Mouse (Mus musculus) stomach, embryonic 14.5 days (tissue): ENCODE data around the gene Oxsr1. TPM values are rescaled to one million over a fixed set of nuclear protein-coding genes. Genes with fewer than 3 reads are reported as not detected.

ENCODE experiments used
- ATAC-seq: fragments of 200-750 bp; cut with Nextera tagmentation; 2 replicates; pipeline ENCODE4 v1.8.0; 2017; ENCODE audit warnings: low read depth, moderate TSS enrichment; ENCODE audit not compliant: insufficient number of reproducible peaks, insufficient read depth, low FRiP score
- H3K27ac ChIP-seq: fragments of 300-500 bp; sonication (generic); 2 replicates; pipeline ENCODE4 v1.5.1; 2014; ENCODE audit warnings: mild to moderate bottlenecking, low read length, moderate library complexity, mixed read lengths
- H3K27me3 ChIP-seq: fragments of 300-500 bp; sonication (generic); 2 replicates; pipeline ENCODE4 v1.6.1; 2014; ENCODE audit warnings: low read length, control low read depth, mixed read lengths; ENCODE audit not compliant: control insufficient read depth, insufficient read depth
- H3K36me3 ChIP-seq: fragments of 300-500 bp; sonication (generic); 2 replicates; pipeline ENCODE4 v1.6.1; 2014; ENCODE audit warnings: mild to moderate bottlenecking, control low read depth, low read length, moderate library complexity, mixed read lengths; ENCODE audit not compliant: control insufficient read depth, insufficient read depth
- H3K4me1 ChIP-seq: fragments of 300-500 bp; sonication (generic); 2 replicates; pipeline ENCODE4 v1.6.1; 2014; ENCODE audit warnings: low read length, control low read depth, mixed read lengths; ENCODE audit not compliant: control insufficient read depth, insufficient read depth
- H3K4me2 ChIP-seq: fragments of 300-500 bp; sonication (generic); replicated peaks from 2 replicates; pipeline ENCODE4 v1.6.1; 2014; ENCODE audit warnings: low read depth, low read length, control low read depth
- H3K4me3 ChIP-seq: fragments of 300-500 bp; sonication (generic); 2 replicates; pipeline ENCODE4 v1.5.1; 2014; ENCODE audit warnings: low read depth, low read length, control low read depth
- H3K9ac ChIP-seq: fragments of 300-500 bp; sonication (generic); replicated peaks from 2 replicates; pipeline ENCODE4 v1.6.1; 2014; ENCODE audit warnings: low read depth, mild to moderate bottlenecking, control low read depth, low read length, moderate library complexity, mixed read lengths
- H3K9me3 ChIP-seq: fragments of 300-500 bp; sonication (generic); 2 replicates; pipeline ENCODE4 v1.6.1; 2016; ENCODE audit warnings: low read depth, low read length, control low read depth; ENCODE audit not compliant: control insufficient read depth
- WGBS: fragments of 180-500 bp; shearing (Covaris S2); extraction: QIAGEN DNeasy Blood & Tissue Kit; methylation state at CpG from one replicate; pipeline ENCODE4 v1.1.7; 2014; 5-methylcytosine and 5-hydroxymethylcytosine counted together
- polyA plus RNA-seq: library from polyadenylated mRNA; unstranded; fragments of >200 nt; fragmentation: Nextera tagmentation; extraction: Ambion mirVana; gene quantifications from 2 replicates; pipeline ENCODE4 v1.2.1, GENCODE M21; 2014

Gene Oxsr1
- polyA plus RNA-seq, 1 experiment from 2014 or later: 16.6 TPM

- Histone ChIP-seq H3K36me3 (peaks cover 10% of the 10 kb centered on the region; the same call in 1 of the 2 replicates), H3K27ac (no peak overlapping the region), H3K4me2 (no peak overlapping the region), H3K4me1 (0 out of 2 replicates have a peak, but pooled peaks cover 6% of the 10 kb centered on the region), H3K4me3 (no peak overlapping the region), H3K9ac (0 out of 2 replicates have a peak overlapping the region, but pooled peaks have one; percentile 14), H3K27me3 (no peaks in the 10 kb centered on the region), H3K9me3 (no peaks in the 10 kb centered on the region)
- no peak for ATAC-seq
- 44% methylated on average over 10 of the region's 10 CpGs for WGBS
Observed at GRCm38 (mm10) chr9:119334324-119334723, 12.1 kb upstream of the Oxsr1 start.

GRCm38 (mm10) chr9:119330186-119330963 is 8.1 kb upstream of the Oxsr1 start:
- Histone ChIP-seq H3K4me2 (no peak overlapping the region), H3K9me3 (no peaks in the 10 kb centered on the region), H3K27me3 (no peaks in the 10 kb centered on the region), H3K4me1 (0 out of 2 replicates have a peak, but pooled peaks cover 3% of the 10 kb centered on the region), H3K4me3 (no peak overlapping the region), H3K36me3 (no peaks in the 10 kb centered on the region), H3K9ac (no peak overlapping the region), H3K27ac (no peak overlapping the region)
- WGBS: 87% methylated on average over 15 of the region's 15 CpGs
- no peak for ATAC-seq

- WGBS: 79% methylated on average over 3 of the region's 3 CpGs
- no peaks in the 10 kb centered on the region for H3K36me3 ChIP-seq
- H3K27me3 ChIP-seq: no peaks in the 10 kb centered on the region
- no peak for ATAC-seq
- no peak overlapping the region for H3K9ac ChIP-seq
- no peak overlapping the region for H3K4me2 ChIP-seq
- H3K27ac ChIP-seq: no peak overlapping the region
- H3K9me3 ChIP-seq: no peaks in the 10 kb centered on the region
- no peaks in the 10 kb centered on the region for H3K4me1 ChIP-seq
- H3K4me3 ChIP-seq: no peak overlapping the region
Observed at GRCm38 (mm10) chr9:119328488-119328887, 6.3 kb upstream of the Oxsr1 start.

GRCm38 (mm10) chr9:119324130-119324529 is 1.9 kb upstream of the Oxsr1 start:
- Histone ChIP-seq H3K4me3 (no peak overlapping the region), H3K36me3 (no peaks in the 10 kb centered on the region), H3K9ac (no peak overlapping the region), H3K4me1 (peaks cover 5% of the 10 kb centered on the region; the same call in 1 of the 2 replicates), H3K4me2 (no peak overlapping the region), H3K27ac (no peak overlapping the region), H3K27me3 (no peaks in the 10 kb centered on the region), H3K9me3 (no peaks in the 10 kb centered on the region)
- 71% methylated on average over 1 of the region's 1 CpGs for WGBS
- ATAC-seq: no peak

- H3K27me3 ChIP-seq: no peaks in the 10 kb centered on the region
- H3K36me3 ChIP-seq: no peaks in the 10 kb centered on the region
- no peak for ATAC-seq
- peak overlapping the region; percentile 79 for H3K4me3 ChIP-seq
- 5% methylated on average over 9 of the region's 9 CpGs for WGBS
- peaks cover 5% of the 10 kb centered on the region; the same call in 1 of the 2 replicates for H3K4me1 ChIP-seq
- H3K9ac ChIP-seq: peak overlapping the region; percentile 46
- H3K9me3 ChIP-seq: no peaks in the 10 kb centered on the region
- peak overlapping the region; percentile 90 for H3K27ac ChIP-seq
- peak overlapping the region; percentile 80 for H3K4me2 ChIP-seq
Observed at GRCm38 (mm10) chr9:119323260-119323645, 1.0 kb upstream of the Oxsr1 start.

- peak overlapping the region; percentile 90 for H3K27ac ChIP-seq
- no peaks in the 10 kb centered on the region for H3K27me3 ChIP-seq
- WGBS: under 1% methylated on average over 59 of the region's 59 CpGs
- H3K4me2 ChIP-seq: peak overlapping the region; percentile 80
- H3K4me3 ChIP-seq: peak overlapping the region; percentile 79
- ATAC-seq: peak; percentile 11; the same call in 1 of the 2 replicates
- peaks cover 5% of the 10 kb centered on the region; the same call in 1 of the 2 replicates for H3K4me1 ChIP-seq
- no peaks in the 10 kb centered on the region for H3K36me3 ChIP-seq
- H3K9ac ChIP-seq: peak overlapping the region; percentile 67
- no peaks in the 10 kb centered on the region for H3K9me3 ChIP-seq
Observed at GRCm38 (mm10) chr9:119321392-119322229, 616 bp downstream of the Oxsr1 start.

GRCm38 (mm10) chr9:119320946-119321345 is 1.3 kb downstream of the Oxsr1 start:
- Histone ChIP-seq H3K27ac (no peak overlapping the region), H3K9ac (peak overlapping the region; percentile 6; the same call in 1 of the 2 replicates), H3K4me1 (peaks cover 5% of the 10 kb centered on the region; the same call in 1 of the 2 replicates), H3K27me3 (no peaks in the 10 kb centered on the region), H3K4me3 (peak overlapping the region; percentile 79), H3K4me2 (peak overlapping the region; percentile 80), H3K9me3 (no peaks in the 10 kb centered on the region), H3K36me3 (no peaks in the 10 kb centered on the region)
- ATAC-seq: no peak
- 12% methylated on average over 7 of the region's 7 CpGs for WGBS

GRCm38 (mm10) chr9:119320446-119320845 is 1.8 kb downstream of the Oxsr1 start:
- H3K4me1 ChIP-seq: peaks cover 5% of the 10 kb centered on the region; the same call in 1 of the 2 replicates
- H3K9ac ChIP-seq: no peak overlapping the region
- WGBS: 84% methylated on average over 7 of the region's 7 CpGs
- H3K27ac ChIP-seq: no peak overlapping the region
- no peaks in the 10 kb centered on the region for H3K27me3 ChIP-seq
- peak overlapping the region; percentile 80 for H3K4me2 ChIP-seq
- no peaks in the 10 kb centered on the region for H3K9me3 ChIP-seq
- H3K36me3 ChIP-seq: no peaks in the 10 kb centered on the region
- ATAC-seq: no peak
- H3K4me3 ChIP-seq: no peak overlapping the region
